Mouse (Mus musculus) stomach, postnatal 0 days (tissue): ENCODE measurements at regions not wholly inside any gene's neighbourhood (a gene's known extent, or its start where the extent isn't known, plus 50 kb on each side); places are given as distances from the start of the nearest gene placed in this dataset.

ENCODE experiments used
- CTCF ChIP-seq: IDR thresholded peaks from 2 replicates; pipeline ENCODE4 v1.5.1; 2016; ENCODE audit warnings: antibody characterized with exemption, low read depth, mild to moderate bottlenecking, moderate library complexity
- EP300 ChIP-seq: optimal IDR thresholded peaks from 2 replicates; pipeline ENCODE3; 2016; ENCODE audit warnings: antibody characterized with exemption

DNA sequence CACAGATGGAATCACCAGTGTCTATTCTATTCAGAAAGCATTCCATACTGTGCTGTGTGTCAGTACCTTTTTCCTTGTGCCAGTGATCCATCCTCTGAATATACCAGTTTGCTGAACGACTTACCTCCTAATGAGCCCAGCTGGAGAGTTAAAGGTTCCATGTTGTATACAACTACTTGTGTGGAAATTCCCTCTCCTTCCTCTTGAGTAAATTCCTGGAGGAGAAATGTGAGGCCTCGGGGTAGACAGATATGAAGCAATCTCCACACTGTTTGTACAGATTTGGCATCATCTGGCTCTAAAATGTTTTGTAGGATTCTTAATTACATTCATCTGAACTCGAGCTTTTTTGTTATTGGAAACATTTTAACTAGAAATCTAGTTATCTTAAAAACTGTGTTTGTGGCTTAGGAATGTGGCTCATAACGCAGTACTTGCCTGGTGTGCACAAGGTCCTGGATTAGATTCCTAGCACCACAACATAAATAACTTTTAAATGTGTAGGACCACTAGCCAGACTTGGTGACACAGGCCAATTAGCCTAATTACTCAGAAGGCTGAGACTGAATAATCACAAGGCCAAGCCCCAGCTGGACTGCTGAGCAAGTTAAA, 70.0 kb upstream of the Lef1 start:
- TF ChIP-seq EP300 (no peak), CTCF (no peak)
